Mouse (Mus musculus): ENCODE results near the gene Gm8439.
A peak's percentile ranks its signal among the peaks of the same experiment; 100 is the strongest.
"Not testable (repeated sequence)": the region's sequence is repeated elsewhere in the genome, so short reads cannot be mapped to it uniquely, and the experiment has no call there.

Gm8439 gene

DNA sequence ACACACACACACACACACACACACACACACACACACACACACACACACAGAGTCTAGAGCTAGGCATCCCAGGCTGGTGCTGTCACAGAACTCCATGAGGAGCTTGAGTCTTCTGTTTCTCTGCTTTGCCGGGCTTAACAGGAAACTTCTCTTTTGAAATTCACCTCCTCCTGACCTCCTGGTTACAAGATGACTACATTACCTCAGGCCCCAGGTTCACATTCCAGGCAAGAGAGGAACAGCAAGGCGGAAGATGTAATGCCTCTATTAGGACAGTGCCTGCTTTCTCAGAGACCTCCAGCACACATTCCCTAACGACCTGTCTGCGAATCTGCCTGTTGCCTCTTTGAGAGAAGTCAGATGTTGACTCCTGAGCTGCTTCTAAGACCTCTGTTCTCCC, at the start of gene Gm8439:
Gene Gm8439, plus strand, starts transcription at position 301 of the 400 bp plus-strand sequence.
- no peak for DNase-seq (ENCODE audit: low read depth, low spot score)

DNA sequence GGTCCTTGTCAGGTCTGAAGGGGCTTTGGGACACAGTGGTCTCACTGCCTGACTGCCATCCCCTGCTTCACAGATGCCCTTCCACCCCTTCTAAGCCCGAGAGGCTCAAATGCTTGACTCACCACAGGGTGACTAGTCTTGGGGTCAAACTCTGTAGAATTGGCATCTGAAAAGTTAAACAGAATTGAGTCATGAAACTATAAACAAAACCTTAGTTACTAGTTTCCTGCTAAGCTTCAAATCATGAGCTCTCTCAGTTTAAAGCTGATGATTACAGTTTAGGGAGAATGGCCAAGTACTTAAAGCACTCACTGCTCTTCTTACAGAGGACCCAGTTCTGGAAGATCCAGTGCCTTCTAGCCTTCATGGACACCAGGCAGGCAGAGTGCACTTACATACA, 43.6 kb upstream of the Gm8439 start:
- no peak for DNase-seq (ENCODE audit: low read depth, low spot score)

DNA sequence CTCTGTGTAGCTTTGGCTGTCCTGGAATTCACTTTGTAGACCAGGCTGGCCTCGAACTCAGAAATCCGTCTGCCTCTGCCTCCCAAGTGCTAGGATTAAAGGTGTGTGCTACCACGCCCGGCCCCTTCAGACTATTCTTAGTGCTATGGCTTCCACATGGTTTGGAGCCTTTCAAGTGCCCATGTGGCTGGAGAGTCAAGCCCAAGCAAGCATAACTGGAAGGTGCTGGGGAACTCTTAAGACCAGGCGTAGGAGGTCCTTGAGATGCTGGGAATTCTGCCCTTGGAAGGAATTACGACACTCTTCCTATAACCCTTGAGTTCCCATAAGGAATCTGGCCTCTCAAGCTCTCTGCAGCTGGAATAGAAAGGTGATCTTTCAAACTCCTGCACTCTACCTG, 32.0 kb upstream of the Gm8439 start:
- no peak for DNase-seq (ENCODE audit: low read depth, low spot score)

DNA sequence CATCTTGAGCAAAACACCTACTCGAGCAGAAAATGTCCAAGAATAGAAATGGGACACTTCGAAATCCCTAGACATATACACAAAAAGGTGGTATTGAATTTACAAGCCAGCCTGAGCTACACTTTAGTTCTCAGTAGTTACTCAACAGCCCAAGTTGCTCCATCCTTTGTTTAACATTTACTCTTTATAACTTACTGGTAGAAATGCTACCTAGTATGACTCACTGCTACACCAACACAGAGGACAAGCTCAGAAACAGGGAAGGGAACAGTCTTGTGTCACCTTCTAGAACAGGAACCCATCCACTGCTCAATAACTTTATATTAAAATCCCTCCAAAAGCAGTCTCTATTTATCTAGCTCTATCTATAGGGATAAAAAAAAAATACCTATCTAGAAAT, 22.8 kb upstream of the Gm8439 start:
- no peak for DNase-seq (ENCODE audit: low read depth, low spot score)

GRCm38 (mm10) chr4:120568005-120568404, 20.5 kb upstream of the Gm8439 start:
- no peak for DNase-seq (ENCODE audit: low read depth, low spot score)

DNA sequence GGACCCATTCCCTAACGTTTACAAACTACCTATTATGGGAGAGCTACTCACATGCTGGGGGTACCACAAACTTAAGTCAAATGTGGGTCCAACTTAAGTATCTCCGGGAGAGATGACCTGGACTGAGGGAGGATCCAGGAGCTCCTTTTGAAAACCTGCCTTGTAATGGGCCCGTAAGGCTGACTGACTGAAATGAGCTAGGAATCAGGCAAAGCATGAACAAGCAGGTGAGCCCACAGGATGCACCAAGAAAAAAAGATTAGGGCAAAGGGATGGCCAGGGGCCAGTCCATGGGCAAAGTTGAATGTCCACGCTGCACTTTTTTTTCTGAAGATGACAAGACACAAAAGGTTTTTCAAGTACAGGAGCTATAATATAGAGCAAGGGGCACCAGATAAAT, 19.5 kb upstream of the Gm8439 start:
- DNase-seq (ENCODE audit: low read depth, low spot score) = peak; percentile 37

GRCm38 (mm10) chr4:120569486-120570437, 18.8 kb upstream of the Gm8439 start, which contains the start of gene Ctps:
Ctps (minus strand) TSS chr4:120570276.
- peak; percentile 97 for DNase-seq (ENCODE audit: low read depth, low spot score)

DNA sequence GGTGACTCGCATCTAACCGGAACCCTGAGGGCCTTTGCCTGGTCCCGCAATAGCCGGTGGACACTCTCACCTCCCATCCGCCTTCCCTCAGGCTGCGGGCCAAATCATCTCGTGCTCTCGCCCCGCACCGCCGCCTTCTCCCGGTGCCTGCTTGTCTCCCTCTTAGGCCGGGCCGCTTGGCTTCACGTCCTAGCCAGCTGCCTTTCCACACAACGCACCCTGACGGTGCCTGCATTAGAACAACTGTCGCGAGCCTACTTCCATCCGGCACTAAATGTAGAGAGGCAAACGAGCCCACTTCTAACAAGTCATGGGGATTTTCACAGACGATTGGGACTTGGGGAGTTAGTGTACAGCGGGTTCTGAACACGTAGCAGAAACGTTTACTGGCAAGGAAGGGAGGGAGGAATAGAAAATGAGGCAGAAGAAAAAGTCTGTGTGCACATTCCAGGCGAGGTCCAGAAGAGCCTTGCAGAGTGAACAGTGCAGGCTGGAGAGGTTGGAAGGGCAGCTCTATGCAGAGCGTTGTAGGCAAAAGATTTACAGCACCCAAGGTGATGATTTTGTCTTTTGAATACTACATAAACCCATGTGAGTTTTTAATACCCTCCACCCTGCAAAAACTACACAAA, 18.0 kb upstream of the Gm8439 start:
- DNase-seq (ENCODE audit: low read depth, low spot score) = no peak

DNA sequence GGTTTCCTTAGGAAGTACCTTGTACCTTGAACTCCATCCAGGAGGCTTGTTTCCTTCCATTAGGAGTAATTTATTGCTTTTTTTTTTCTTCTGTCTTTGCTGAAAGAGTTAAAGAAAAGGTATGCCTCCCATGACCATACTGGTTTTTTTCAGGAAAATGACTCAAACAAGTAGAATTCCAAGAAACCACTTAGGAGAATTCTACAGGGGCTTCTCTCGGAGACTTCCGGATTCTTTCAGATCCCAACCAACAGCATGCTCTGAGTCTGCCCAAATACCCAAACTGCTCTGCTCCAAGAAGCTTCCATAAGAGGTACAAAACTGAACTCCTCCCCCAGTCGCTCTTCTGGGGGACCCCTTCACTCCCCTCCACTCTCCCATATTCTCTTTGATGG, 17.5 kb upstream of the Gm8439 start:
- DNase-seq (ENCODE audit: low read depth, low spot score) = no peak

- no peak for DNase-seq (ENCODE audit: low read depth, low spot score)
These were observed 16.9 kb upstream of the Gm8439 start for GRCm38 (mm10) chr4:120571691-120572090.

DNA sequence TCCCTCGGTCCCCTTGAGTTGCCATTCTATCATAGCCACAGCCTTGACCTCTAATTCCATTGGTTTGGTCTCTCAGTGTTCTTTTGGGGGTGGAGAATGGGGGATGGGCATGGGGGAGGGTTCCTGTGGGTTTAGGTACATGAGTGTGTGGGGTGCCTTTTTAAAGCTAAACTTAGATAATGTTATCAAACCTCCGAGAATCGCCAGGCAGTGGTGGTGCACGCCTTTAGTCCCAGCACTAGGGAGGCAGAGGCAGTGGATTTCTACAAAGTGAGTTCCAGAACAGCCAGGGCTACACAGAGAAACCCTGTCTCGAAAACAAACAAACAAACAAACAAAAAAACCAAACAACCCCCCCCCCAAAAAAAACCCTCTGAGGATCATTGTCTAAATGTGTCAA, 7.7 kb upstream of the Gm8439 start:
- DNase-seq (ENCODE audit: low read depth, low spot score) = no peak

DNA sequence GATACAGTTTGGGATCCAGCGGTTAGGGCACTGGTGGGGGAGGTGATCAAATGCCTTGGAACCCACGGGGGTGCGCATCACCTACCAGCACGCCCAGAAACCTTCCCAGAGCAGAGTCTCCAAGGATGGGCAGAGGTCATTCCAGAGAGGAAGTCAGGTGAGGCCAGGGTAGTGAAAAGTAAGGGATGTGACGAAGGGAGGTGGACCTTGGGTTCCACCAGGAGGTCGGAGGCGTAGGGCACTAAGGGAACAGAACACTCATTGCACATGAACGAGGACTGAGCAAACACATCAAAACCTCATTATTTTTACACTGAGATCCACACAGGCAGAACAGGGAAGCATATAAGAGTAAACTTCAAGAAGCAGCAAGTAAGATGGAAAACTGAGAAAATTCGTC, 6.8 kb upstream of the Gm8439 start:
- DNase-seq (ENCODE audit: low read depth, low spot score) = no peak

GRCm38 (mm10) chr4:120586986-120587385, 1.6 kb upstream of the Gm8439 start:
- peak; percentile 20 for DNase-seq (ENCODE audit: low read depth, low spot score)

- peak; percentile 65 for DNase-seq (ENCODE audit: low read depth, low spot score)
These were observed 525 bp downstream of the Gm8439 start for GRCm38 (mm10) chr4:120589070-120589469.

- peak; percentile 77 for DNase-seq (ENCODE audit: low read depth, low spot score)
These were observed 1.4 kb downstream of the Gm8439 start for GRCm38 (mm10) chr4:120589815-120590422.

- DNase-seq (ENCODE audit: low read depth, low spot score) = no peak
These were observed 2.4 kb downstream of the Gm8439 start for GRCm38 (mm10) chr4:120590973-120591372.

DNA sequence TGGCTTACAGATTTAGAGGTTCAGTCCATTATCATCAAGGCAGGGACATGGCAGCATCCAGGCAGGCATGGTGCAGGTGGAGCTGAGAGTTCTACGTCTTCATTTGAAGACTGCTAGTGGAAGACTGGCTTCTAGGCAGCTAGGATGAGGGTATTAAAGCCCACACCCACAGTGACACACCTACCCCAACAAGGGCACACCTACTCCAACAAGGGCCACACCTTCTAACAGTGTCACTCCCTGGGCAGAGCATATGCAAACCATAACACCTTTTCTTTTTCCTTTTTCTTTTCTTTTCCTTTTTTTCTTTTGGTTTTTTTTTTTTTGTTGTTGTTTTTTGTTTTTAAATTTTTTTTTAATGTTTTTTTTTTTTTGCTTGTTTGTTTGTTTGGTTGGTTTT, 7.7 kb downstream of the Gm8439 start:
- DNase-seq (ENCODE audit: low read depth, low spot score) = not testable (repeated sequence)

- DNase-seq (ENCODE audit: low read depth, low spot score) = no peak
These were observed 10.4 kb downstream of the Gm8439 start for GRCm38 (mm10) chr4:120598922-120599321.

DNA sequence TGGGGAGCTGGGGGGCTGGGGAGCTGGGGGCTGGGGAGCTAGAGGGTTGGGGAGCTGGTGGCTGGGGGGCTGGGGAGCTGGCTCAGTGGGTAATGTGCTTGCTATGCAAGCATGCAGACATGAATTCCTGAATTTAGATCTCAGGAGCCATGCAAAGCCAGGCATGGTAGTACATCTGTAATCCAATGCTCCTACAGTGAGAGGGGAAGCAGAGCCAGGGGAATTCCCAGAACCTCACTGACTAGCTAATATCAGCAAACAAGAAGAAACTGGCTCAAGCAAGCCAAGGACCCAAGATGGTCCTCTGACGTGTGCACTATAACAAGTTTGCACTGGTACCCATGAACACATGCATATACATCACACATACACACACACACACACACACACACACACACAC, 13.2 kb downstream of the Gm8439 start:
- no peak for DNase-seq (ENCODE audit: low read depth, low spot score)

- no peak for DNase-seq (ENCODE audit: low read depth, low spot score)
These were observed 14.1 kb downstream of the Gm8439 start for GRCm38 (mm10) chr4:120602669-120603068.

DNA sequence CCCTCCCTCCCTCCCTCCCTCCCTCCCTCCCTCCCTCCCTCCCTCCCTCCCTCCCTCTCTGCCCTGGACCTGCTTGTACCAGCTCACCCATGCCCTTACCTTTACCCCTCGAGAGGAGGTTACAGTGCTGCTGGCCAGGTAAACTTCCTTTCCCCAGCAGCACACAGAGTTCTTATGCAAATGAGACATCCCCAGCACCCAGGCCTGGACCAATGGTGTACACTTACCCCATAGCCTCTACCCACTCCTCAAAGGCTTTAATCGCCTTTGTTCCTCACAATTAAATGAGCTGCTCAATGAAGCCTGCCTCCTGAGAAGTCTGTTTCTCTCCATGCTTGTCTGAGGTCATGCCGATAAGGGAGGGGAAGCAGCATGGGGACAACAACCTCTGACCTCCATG, 18.4 kb downstream of the Gm8439 start:
- no peak for DNase-seq (ENCODE audit: low read depth, low spot score)

GRCm38 (mm10) chr4:120611005-120611404, 22.5 kb downstream of the Gm8439 start:
- no peak for DNase-seq (ENCODE audit: low read depth, low spot score)
